Mouse (Mus musculus) heart, embryonic 16.5 days (tissue): ENCODE measurements at regions not wholly inside any gene's neighbourhood (a gene's known extent, or its start where the extent isn't known, plus 50 kb on each side); places are given as distances from the start of the nearest gene placed in this dataset.

ENCODE experiments used
- ATAC-seq: fragments of 200-750 bp; cut with Nextera tagmentation; replicated peaks from 2 replicates; pipeline ENCODE4 v1.8.0; 2017; ENCODE audit warnings: moderate number of reproducible peaks; ENCODE audit not compliant: insufficient read depth, low FRiP score; ENCODE audit errors: extremely low read depth
- H3K27ac ChIP-seq: fragments of 300-500 bp; sonication (generic); 2 replicates; pipeline ENCODE4 v1.5.1; 2014; ENCODE audit warnings: mild to moderate bottlenecking, low read length, control low read depth, moderate library complexity
- H3K27me3 ChIP-seq: fragments of 300-500 bp; sonication (generic); 2 replicates; pipeline ENCODE4 v1.6.1; 2014; ENCODE audit warnings: low read length, mixed read lengths; ENCODE audit not compliant: control insufficient read depth, insufficient read depth
- H3K36me3 ChIP-seq: fragments of 300-500 bp; sonication (generic); 2 replicates; pipeline ENCODE4 v1.6.1; 2014; ENCODE audit not compliant: control insufficient read depth, insufficient read depth
- H3K4me1 ChIP-seq: fragments of 300-500 bp; sonication (generic); 2 replicates; pipeline ENCODE4 v1.6.1; 2014; ENCODE audit warnings: low read length, mixed read lengths; ENCODE audit not compliant: control insufficient read depth, insufficient read depth
- H3K4me2 ChIP-seq: fragments of 300-500 bp; sonication (generic); 2 replicates; pipeline ENCODE4 v1.6.1; 2014; ENCODE audit warnings: low read depth, mild to moderate bottlenecking, control low read depth, low read length
- H3K4me3 ChIP-seq: fragments of 300-500 bp; sonication (generic); 2 replicates; pipeline ENCODE4 v1.5.1; 2014; ENCODE audit warnings: mild to moderate bottlenecking, control low read depth, low read length
- H3K9ac ChIP-seq: fragments of 300-500 bp; sonication (generic); 2 replicates; pipeline ENCODE4 v1.6.1; 2014; ENCODE audit warnings: low read length, control low read depth
- H3K9me3 ChIP-seq: fragments of 300-500 bp; sonication (generic); replicated peaks from 2 replicates; pipeline ENCODE4 v1.6.1; 2016; ENCODE audit warnings: low read length; ENCODE audit not compliant: control insufficient read depth
- WGBS: fragments of 180-500 bp; shearing (Covaris S2); extraction: QIAGEN DNeasy Blood & Tissue Kit; methylation state at CpG from one replicate; pipeline ENCODE4 v1.1.7; 2014; 5-methylcytosine and 5-hydroxymethylcytosine counted together

DNA sequence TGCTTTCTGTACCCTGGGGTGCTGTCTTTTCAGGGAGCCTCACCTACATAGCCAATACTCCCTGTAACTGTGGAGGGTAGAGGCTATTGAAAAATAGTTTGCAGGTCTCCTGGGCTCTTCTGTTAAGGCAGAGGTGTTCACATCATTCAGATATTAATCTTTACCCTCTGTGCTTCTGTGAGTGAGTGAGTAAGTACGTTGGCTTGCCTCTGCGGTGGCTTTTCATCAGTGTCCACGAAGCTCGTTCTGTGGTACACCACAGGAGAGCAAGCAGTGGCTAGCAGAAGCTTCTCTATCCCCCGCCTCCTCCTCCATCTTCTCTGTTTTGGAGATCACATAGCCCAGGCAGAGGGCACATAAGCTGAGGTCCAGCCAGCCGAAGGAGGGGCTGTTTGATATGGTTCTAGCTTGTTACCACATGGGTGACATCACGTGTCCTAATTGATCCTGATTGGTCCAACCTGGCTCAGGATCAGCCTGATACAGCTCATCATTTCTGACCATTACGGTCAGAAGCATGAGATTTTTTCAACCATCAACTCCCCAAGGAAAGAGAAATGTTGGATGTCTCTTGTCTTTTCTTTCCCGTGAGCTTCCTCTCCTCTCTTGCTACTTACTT is 680.6 kb upstream of the Car8 start:
- H3K4me1 ChIP-seq = peaks cover 8% of the 10 kb centered on the region
- no peaks in the 10 kb centered on the region for H3K9me3 ChIP-seq
- no peak overlapping the region for H3K27ac ChIP-seq
- no peak overlapping the region for H3K4me3 ChIP-seq
- H3K4me2 ChIP-seq = no peak overlapping the region
- H3K27me3 ChIP-seq = no peaks in the 10 kb centered on the region
- ATAC-seq = no peak
- H3K9ac ChIP-seq = no peak overlapping the region
- WGBS = 82% methylated on average over 9 of the region's 9 CpGs
- H3K36me3 ChIP-seq = no peaks in the 10 kb centered on the region
